Mouse (Mus musculus): ENCODE results near the gene Sp1. TPM values are rescaled to one million over a fixed set of nuclear protein-coding genes. Genes with fewer than 3 reads are reported as not detected.

The Sp1 gene
- total RNA-seq, 2 experiments from 2014 or later: 61.1 to 62.1 TPM

GRCm38 (mm10) chr15:102426963-102427362, 21.0 kb downstream of the Sp1 start:
- DNase-seq (ENCODE audit: low spot score in 2 of 2): no peak

DNA sequence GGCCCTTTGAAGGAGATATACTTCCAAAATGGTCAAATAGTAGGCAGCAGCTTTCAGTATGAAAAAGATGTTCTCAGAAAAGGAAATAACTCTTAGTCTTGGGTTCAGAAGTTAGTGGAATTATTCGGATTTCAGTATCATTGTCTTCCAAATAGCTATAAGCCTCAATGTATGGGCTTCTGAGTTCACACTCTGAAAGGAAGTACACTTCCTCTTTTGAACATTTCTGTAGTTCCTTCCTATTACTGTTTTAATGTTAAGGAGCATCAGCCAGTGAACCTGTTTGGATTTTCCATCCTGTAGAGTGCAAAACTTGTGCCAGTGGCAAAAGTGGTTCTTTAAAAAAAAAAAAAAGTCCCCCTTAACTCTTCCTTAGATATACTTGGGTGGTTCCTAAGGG, 26.1 kb downstream of the Sp1 start:
- no peak for DNase-seq (ENCODE audit: low spot score in 2 of 2)

GRCm38 (mm10) chr15:102433173-102433572, 27.2 kb downstream of the Sp1 start:
- DNase-seq (ENCODE audit: low spot score in 2 of 2): no peak

DNA sequence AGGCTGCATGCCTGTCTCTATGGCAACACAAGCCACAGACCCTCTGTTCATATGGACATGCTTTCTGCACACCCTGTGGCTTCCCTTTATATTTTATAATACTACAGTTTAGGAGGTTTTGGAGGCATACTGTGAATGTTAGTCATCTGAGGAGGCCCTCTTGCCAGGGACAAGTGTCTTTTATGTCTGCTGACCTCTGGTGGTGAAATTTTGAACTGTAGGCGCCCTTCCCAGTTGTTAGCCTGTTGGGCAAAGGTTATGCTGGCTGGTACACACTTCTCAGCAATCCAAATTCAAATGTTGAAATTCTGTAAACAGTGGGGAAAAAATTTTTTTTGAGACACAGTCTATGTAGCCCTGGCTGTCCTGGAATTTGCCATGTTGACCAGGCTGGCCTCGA, 36.5 kb downstream of the Sp1 start:
- peak; percentile 81 to 89 for DNase-seq (ENCODE audit: low spot score in 2 of 2)

DNA sequence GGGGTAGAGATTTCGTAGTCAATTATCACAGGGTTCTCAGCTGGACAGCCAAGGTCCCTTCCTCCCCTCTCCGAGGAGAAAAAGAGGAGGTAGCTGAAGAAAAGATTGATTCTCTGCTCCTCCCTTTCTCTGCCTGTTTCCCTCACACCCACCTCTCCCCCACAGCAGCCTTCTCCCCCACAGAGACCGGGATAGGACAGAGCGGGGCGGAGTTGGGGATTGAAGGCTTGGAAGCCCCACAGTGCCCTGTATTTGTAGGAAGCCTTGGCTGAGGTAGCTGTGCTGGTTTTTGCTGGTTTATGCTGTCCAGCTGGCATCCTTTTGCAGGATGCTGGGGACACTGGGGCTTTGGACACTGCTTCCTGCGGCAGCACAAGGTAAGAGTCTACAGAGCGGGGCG, 39.2 kb downstream of the Sp1 start, which contains the start of gene Amhr2:
TSS of gene Amhr2 (plus strand) at position 222 of the 400 bp plus-strand sequence.
- DNase-seq (ENCODE audit: low spot score in 2 of 2): no peak

DNA sequence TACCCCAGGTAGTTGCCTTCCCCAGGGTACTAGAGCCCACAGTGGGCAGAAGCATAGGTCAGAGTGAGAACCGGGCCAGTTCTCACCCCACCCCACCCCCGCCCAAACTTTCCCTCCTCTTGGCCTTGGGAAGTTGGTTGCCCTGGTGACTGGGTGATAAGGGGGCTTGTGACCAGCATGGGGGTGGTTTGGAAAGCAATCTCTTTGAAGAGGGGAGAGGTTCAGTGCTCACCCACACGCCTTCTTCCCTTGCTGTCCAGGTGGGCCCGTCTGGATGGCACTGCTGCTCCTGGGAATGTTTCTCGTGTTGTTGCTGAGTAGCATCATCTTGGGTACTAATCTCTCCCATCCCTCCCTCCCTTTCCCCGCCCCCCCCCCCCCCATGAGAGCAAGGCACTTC, 40.5 kb downstream of the Sp1 start:
- DNase-seq (ENCODE audit: low spot score in 2 of 2): no peak

GRCm38 (mm10) chr15:102449366-102449765, 43.4 kb downstream of the Sp1 start:
- no peak for DNase-seq (ENCODE audit: low spot score in 2 of 2)

DNA sequence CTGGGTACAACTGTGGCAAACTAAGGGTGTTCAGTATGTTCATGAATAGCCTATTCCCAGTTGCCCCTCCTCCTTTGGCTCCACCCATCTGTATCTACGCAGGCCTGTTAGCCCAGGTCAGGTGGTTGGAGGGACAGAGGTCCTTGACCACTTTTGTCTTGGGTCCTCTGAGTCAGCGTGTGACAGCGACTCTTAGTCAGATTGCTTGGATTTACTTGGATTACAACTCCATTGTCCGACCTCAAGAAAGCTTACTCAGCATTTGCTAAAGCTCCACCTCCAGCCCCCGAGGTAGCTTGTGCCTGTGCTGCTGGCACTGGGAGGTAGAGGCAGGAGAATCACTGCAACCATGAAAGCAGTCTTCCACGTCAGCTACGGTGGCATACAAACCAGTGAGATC, 45.0 kb downstream of the Sp1 start:
- peak; percentile 28 to 43 for DNase-seq (ENCODE audit: low spot score in 2 of 2)

GRCm38 (mm10) chr15:102451666-102452430, 45.9 kb downstream of the Sp1 start:
- peak in 1 of 2 experiments; percentile 26 for DNase-seq (ENCODE audit: low spot score in 2 of 2)

DNA sequence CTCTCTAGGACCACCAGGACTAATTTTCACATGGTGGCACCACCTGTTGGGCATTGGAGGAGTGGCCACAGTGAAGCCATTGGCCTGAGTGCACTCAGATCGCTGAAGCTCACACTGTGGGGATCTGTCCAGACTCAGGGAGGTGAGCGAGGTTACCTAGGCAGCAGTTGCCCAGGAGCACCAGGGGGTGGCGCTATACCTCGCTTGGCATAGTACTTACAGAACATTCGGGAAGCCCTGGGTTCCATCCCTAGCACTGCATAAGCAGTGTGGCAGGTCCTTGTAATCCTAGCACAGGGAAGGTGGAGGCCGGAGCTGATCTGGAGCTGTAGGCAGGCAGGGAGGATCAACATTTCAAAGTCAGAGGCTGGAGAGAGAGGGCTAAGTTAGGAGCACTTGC, 50.0 kb downstream of the Sp1 start:
- peak in 1 of 2 experiments; percentile 25 for DNase-seq (ENCODE audit: low spot score in 2 of 2)

- no peak for DNase-seq (ENCODE audit: low spot score in 2 of 2)
Measured at GRCm38 (mm10) chr15:102458050-102458736, 52.2 kb downstream of the Sp1 start.

- DNase-seq (ENCODE audit: low spot score in 2 of 2): peak; percentile 78 to 84
Measured at GRCm38 (mm10) chr15:102458904-102459317, 53.0 kb downstream of the Sp1 start, which contains the start of gene Prr13. TSS of gene Prr13 (plus strand) at chr15:102459028.

- no peak for DNase-seq (ENCODE audit: low spot score in 2 of 2)
Measured at GRCm38 (mm10) chr15:102459381-102459780, 53.4 kb downstream of the Sp1 start.

- peak in 1 of 2 experiments; percentile 19 for DNase-seq (ENCODE audit: low spot score in 2 of 2)
Measured at GRCm38 (mm10) chr15:102459847-102460246, 53.9 kb downstream of the Sp1 start.

DNA sequence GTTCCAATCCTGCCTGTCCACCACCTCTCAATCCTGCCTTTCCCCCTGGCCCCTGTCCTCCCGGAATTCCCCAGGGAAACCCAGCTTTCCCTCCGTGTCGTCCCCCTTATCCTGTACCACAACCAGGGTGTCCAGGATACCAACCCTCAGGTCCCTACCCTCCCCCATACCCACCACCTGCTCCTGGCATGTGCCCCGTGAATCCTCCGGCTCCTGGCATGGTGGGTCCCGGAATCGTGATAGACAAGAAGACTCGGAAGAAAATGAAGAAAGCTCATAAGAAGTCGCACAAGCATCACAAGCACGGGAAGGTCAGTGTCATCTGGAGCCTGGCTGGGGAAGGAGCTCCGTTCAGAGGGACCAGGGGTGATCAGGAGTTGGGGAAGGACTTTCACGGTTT, 54.5 kb downstream of the Sp1 start:
- DNase-seq (ENCODE audit: low spot score in 2 of 2): peak in 1 of 2 experiments; percentile 23

- peak in 1 of 2 experiments; percentile 20 for DNase-seq (ENCODE audit: low spot score in 2 of 2)
Measured at GRCm38 (mm10) chr15:102460971-102461370, 55.0 kb downstream of the Sp1 start.

DNA sequence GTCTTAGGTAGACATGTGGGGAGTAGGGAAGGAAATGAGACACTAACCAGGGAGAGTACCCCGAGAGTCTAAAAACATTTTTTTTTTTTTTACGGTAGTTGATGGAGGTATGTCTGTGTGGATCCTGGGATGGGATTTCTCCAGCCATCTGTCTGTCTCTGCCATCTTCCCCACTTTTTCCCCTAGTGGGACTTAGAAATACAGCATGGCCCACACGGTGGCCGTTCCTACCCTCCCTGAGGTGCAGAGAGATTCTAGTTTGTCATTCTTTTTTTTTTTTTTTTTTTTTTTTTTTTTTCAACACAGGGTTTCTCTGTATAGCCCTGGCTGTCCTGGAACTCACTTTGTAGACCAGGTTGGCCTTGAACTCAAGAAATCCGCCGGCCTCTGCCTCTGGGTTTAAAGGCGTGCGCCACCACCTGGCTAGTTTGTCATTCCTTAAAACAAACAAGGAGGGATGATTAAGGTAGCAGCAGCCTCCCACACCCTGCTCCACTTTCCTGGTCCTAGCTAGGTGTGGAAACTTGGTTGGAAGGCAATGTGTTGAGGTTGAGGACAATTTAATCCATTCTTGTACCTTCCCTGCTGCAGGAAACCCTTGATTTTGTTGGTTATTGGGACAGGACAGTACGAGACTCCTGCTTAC, 55.6 kb downstream of the Sp1 start:
- peak in 1 of 2 experiments; percentile 19 for DNase-seq (ENCODE audit: low spot score in 2 of 2)

DNA sequence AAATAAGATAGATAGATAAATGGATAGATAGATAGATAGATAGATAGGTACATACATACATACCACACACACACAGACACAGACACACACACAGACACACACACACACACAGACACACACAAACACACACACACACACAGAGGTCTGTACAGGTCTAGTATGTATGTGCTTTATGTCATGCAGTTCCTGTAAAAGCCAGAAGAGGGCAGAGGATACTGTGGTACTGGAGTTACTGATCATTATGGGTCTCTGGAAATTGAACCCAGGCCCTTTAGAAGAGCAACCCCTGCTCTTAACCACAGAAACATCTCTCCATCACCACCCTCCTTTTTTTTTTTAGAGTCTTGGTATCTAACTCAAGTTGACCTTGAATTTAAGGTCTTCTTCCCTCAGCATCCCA, 57.7 kb downstream of the Sp1 start:
- no peak for DNase-seq (ENCODE audit: low spot score in 2 of 2)

DNA sequence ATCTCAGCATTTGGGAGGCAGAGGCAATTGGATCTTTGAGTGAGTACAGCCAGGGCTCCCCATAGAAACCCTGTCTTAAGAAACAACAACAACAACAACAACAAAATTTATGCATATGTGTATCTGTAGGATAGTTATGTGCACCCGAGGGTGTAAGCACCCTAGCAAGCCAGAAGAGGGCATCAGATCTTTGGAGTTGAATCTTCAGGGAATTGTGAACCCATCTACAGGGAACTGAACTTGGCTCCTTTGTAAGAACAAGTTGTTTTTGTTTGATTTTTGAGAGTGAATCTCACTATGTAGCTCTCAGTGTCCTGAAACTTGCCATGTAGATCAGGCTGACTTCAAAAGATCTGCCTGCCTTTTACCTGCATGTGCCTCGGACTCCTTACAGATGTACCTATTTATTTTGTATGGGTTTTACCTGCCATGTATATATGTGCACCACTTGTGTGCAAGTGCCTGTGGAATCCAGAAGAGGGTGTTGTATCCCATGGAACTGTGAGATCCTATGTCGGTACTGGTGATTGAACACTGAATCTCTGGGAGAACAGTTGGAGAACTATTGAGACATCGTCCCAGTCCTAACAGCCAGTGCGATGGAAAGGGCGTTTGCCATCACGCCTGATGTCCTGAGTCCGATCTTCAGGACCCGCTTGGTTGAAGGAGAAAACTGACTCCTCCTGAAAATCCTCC, 62.9 kb downstream of the Sp1 start:
- no peak for DNase-seq (ENCODE audit: low spot score in 2 of 2)

DNA sequence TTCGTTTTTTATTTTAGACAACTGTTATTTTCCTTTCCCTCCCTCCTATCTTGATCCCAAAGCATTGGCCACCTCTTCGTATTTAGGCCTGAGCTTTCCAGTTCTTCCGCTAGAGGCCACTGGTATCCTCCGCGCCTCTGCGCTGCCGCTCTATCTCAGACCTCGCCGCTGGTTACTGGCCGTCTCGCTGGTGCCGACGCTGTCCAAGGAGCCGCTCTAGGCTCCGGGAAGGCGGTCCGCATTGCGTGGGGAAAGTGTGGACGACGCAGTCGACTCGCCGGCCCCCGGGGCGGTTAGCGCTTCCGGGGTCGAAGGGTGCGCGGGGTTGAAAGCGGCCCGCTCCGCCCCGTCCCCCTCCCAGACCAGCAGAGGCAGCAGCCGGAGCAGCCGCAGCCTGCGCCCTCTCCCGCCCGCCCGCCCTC, 64.3 kb downstream of the Sp1 start, which contains the start of gene Pcbp2:
TSS of gene Pcbp2 (plus strand) at position 357 of the 422 bp plus-strand sequence.
- peak; percentile 90 to 92 for DNase-seq (ENCODE audit: low spot score in 2 of 2)

Measured in adrenal gland, adult 18-20 months (tissue).